In the genomic region with DNA sequence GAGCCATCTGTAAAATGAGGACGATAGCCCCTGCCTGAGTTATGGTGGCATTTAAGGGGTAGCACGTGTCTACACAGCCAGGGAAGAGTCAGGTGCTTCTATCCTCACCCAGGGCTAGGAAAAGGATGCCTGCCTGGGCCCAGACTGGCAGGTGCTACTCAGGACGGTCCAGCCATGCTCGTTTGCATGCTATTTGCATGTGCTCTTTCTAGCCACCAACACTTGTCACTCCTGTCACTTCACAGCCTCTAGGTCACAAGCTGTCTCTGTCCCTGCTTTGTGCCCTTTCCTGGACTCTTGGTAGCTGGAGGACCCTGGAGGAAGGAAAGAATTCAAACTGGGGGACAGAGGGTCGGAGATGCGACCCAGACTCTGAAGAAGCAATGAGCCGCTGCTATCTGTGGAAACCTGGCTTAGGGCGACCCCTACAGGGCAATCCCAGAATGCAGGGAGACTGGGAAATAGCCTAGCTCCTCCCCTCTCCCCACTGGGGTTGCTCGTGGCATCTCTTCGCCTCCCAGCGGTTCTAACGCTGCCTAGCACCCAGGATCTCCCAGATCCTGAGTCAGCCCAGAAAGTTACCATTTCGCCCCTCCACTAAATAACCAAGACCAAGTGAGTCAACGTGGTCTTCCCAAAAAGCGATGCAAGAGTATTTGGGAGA, we compare ENCODE assay signal across 8 mouse cellular contexts. TPM values are rescaled to one million over a fixed set of nuclear protein-coding genes. Genes with fewer than 3 reads are reported as not detected.
DNase-seq lines count a peak whose midpoint lies in the region; ATAC-seq lines count a peak whose summit lies in the region.

No protein-coding gene starts in this region.

- no peaks in the 10 kb centered on the region for H3K9me3 ChIP-seq in midbrain, embryonic 11.5 days (ENCODE audit: control insufficient read depth, low read length)

- peak; percentile 89 to 91 for DNase-seq in cerebellum, postnatal 25 days
- DNase-seq in frontal cortex, postnatal 36 days (ENCODE audit: low spot score in 2 of 2): peak; percentile 99
- DNase-seq in induced T-regulatory cell, adult 2 months (ENCODE audit: low read depth): peak; percentile 94
- peak; percentile 91 to 93 for DNase-seq in left cerebral cortex, postnatal 10 days (ENCODE audit: extremely low spot score in 1 of 2, low spot score in 2 of 2)
- DNase-seq in midbrain, embryonic 11.5 days (ENCODE audit: low spot score, missing footprints): peak; percentile 100
- DNase-seq in right cerebral cortex, postnatal 4 days: peak; percentile 100
- peak; percentile 90 to 96 for DNase-seq in urinary bladder, postnatal 4 days (ENCODE audit: low spot score in 2 of 2)

- no peak overlapping the region for H3K27ac ChIP-seq in midbrain, embryonic 11.5 days (ENCODE audit: low read depth, low read length)

- no peak overlapping the region for H3K4me3 ChIP-seq in midbrain, embryonic 11.5 days (ENCODE audit: low read depth, low read length)

- intact Hi-C loops in left cerebral cortex, postnatal 10 days (cut with DNase I): loop anchor here (1.0 to 2.0 kb wide), 2 partner anchors 201 to 451 kb away; no protein-coding TSS in a partner anchor

- H3K4me1 ChIP-seq in midbrain, embryonic 11.5 days (ENCODE audit: control insufficient read depth, insufficient read depth, low read length): peaks cover 9% of the 10 kb centered on the region; the same call in 1 of the 2 replicates

- H3K27me3 ChIP-seq in midbrain, embryonic 11.5 days (ENCODE audit: control insufficient read depth, insufficient read depth, low read length): no peaks in the 10 kb centered on the region

- H3K4me2 ChIP-seq in midbrain, embryonic 11.5 days: peak overlapping the region; percentile 15

- no peaks in the 10 kb centered on the region for H3K36me3 ChIP-seq in midbrain, embryonic 11.5 days (ENCODE audit: control insufficient read depth, insufficient read depth, low read length)

- peak; percentile 68 for ATAC-seq in activated CD4-positive, CD25-positive, alpha-beta regulatory T cell, adult 4 months
- peak; percentile 69 for ATAC-seq in midbrain, embryonic 11.5 days (ENCODE audit: low FRiP score)

- WGBS in midbrain, embryonic 11.5 days: 14% methylated on average over 15 of the region's 15 CpGs

- 0 out of 2 replicates have a peak overlapping the region, but pooled peaks have one; percentile 36 for H3K9ac ChIP-seq in midbrain, embryonic 11.5 days (ENCODE audit: low read length)

RNA-seq across cellular contexts. Expression of a gene that starts 19.5 kb away (rescaled TPM):
- not detected for polyA plus RNA-seq in activated CD4-positive, CD25-positive, alpha-beta regulatory T cell, adult 4 months (2017; shearing (Covaris generic))
- under 1 TPM in 1 of 2 experiments, not detected in 1; 0.09 TPM for total RNA-seq in left cerebral cortex, postnatal 10 days (2021)
- not detected in 2 replicates for polyA plus RNA-seq in midbrain, embryonic 11.5 days (2014; fragmentation: Nextera tagmentation; extraction: Ambion mirVana)

RNA-seq across cellular contexts. Expression of a gene that starts 30.7 kb away (rescaled TPM):
- polyA plus RNA-seq in activated CD4-positive, CD25-positive, alpha-beta regulatory T cell, adult 4 months (2017; shearing (Covaris generic)): not detected
- total RNA-seq in left cerebral cortex, postnatal 10 days (2021): not detected
- 9.2 and 10.2 TPM in 2 replicates for polyA plus RNA-seq in midbrain, embryonic 11.5 days (2014; fragmentation: Nextera tagmentation; extraction: Ambion mirVana)

RNA-seq across cellular contexts. Expression of a gene that starts 33.4 kb away (rescaled TPM):
- not detected for polyA plus RNA-seq in activated CD4-positive, CD25-positive, alpha-beta regulatory T cell, adult 4 months (2017; shearing (Covaris generic))
- not detected for total RNA-seq in left cerebral cortex, postnatal 10 days (2021)
- polyA plus RNA-seq in midbrain, embryonic 11.5 days (2014; fragmentation: Nextera tagmentation; extraction: Ambion mirVana): 0.18 and 0.25 TPM in 2 replicates

RNA-seq across cellular contexts. Expression of a gene that starts 49.0 kb away (rescaled TPM):
- polyA plus RNA-seq in activated CD4-positive, CD25-positive, alpha-beta regulatory T cell, adult 4 months (2017; shearing (Covaris generic)): not detected
- not detected for total RNA-seq in left cerebral cortex, postnatal 10 days (2021)
- polyA plus RNA-seq in midbrain, embryonic 11.5 days (2014; fragmentation: Nextera tagmentation; extraction: Ambion mirVana): not detected in 2 replicates

RNA-seq across cellular contexts. Expression of a gene that starts 54.4 kb away (rescaled TPM):
- not detected for polyA plus RNA-seq in activated CD4-positive, CD25-positive, alpha-beta regulatory T cell, adult 4 months (2017; shearing (Covaris generic))
- under 1 TPM in 1 of 2 experiments, not detected in 1; 0.77 TPM for total RNA-seq in left cerebral cortex, postnatal 10 days (2021)
- 5.0 and 5.6 TPM in 2 replicates for polyA plus RNA-seq in midbrain, embryonic 11.5 days (2014; fragmentation: Nextera tagmentation; extraction: Ambion mirVana)

Comparison
In these comparisons a context has a peak if more than half of its experiments do, and no peak if none do; other contexts are left out.
1. RNA of a gene that starts 30.7 kb away (polyA plus RNA-seq): 9.2 to 10.2 TPM in midbrain, embryonic 11.5 days; not detected in activated CD4-positive, CD25-positive, alpha-beta regulatory T cell, adult 4 months; every median in the first group is over 10 times any median in the second.
2. Peak in every context shown above with its lines, with median percentiles within 50 percentile points of each other: DNase-seq.